Mouse (Mus musculus): ENCODE results near the gene Vmn2r34. TPM values are rescaled to one million over a fixed set of nuclear protein-coding genes. Genes with fewer than 3 reads are reported as not detected.
"Not testable (repeated sequence)": the region's sequence is repeated elsewhere in the genome, so short reads cannot be mapped to it uniquely, and the experiment has no call there.

Vmn2r34 gene
- not detected in 2 replicates for total RNA-seq (2012; rRNA removed)
- polyA plus RNA-seq (2012; ENCODE audit: insufficient read depth in 1 of 2, insufficient read length in 2 of 2, low read depth in 1 of 2, low replicate concordance in 2 of 2, missing spikeins in 1 of 2), result not detected

DNA sequence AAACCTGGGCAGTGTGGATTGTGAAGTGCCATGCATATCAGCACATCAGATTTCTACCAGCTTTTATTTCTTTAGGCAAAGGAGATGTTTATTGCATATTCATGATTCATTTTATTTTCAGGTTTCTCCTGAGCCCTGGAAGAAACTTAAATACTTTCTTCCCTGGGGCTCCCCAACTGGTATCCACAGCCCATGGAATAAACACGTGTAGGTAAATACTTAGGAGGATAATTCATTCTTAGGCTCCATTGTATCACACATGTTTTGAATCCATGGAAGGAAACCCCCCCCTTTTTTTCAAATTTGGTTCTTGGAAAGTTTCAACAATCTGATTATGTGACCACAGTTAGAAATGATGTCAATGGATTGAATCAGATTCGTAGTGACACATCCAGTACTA lies at the start of gene Vmn2r34:
Vmn2r34 (minus strand) TSS at position 101 of the 400 bp plus-strand sequence.
- H3K27me3 ChIP-seq (ENCODE audit: control insufficient read depth in 1 of 2, insufficient read depth in 2 of 2, low read length in 2 of 2); H3K79me2 ChIP-seq (ENCODE audit: control insufficient read depth, insufficient read depth, low read length, poor library complexity); H3K36me3 ChIP-seq (ENCODE audit: control insufficient read depth in 1 of 2, insufficient read depth in 2 of 2, low read length in 2 of 2); H3K4me1 ChIP-seq (ENCODE audit: control insufficient read depth in 1 of 2, insufficient read depth in 2 of 2, low read length in 2 of 2); H3K27ac ChIP-seq (ENCODE audit: control insufficient read depth, low read depth, low read length); DNase-seq (ENCODE audit: low read depth, low spot score); H3K9me3 ChIP-seq (replicated peaks; ENCODE audit: insufficient read depth, low read length); H3K9ac ChIP-seq (ENCODE audit: control insufficient read depth, low read depth, low read length, poor library complexity, severe bottlenecking); H3K4me3 ChIP-seq (ENCODE audit: control insufficient read depth in 1 of 2, insufficient read depth in 1 of 2, low read depth in 2 of 2, low read length in 2 of 2): not testable (repeated sequence)

DNA sequence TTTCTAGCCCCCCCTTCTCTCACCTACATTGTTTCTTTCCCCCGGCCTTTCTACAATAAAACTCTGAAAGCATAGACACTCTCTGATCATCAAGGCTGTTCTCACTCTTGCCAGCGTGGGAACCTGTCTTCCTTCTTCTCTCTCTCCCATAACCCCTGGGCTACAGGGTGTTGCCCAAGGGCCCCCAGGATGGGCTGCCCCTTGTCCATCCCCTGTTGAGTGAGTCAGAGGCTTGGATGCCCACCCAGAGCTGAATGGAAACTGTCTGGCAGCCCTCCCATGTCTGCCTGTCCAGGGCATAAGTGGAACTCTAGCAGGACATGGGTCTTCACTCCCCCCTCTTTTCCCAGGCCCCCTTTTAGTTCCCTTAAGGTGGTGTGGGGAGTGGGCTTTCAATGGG lies 15.3 kb downstream of the Vmn2r34 start:
- H3K4me3 ChIP-seq (ENCODE audit: control insufficient read depth in 1 of 2, insufficient read depth in 1 of 2, low read depth in 2 of 2, low read length in 2 of 2); H3K9ac ChIP-seq (ENCODE audit: control insufficient read depth, low read depth, low read length, poor library complexity, severe bottlenecking); H3K27me3 ChIP-seq (ENCODE audit: control insufficient read depth in 1 of 2, insufficient read depth in 2 of 2, low read length in 2 of 2); H3K27ac ChIP-seq (ENCODE audit: control insufficient read depth, low read depth, low read length); H3K9me3 ChIP-seq (replicated peaks; ENCODE audit: insufficient read depth, low read length); H3K79me2 ChIP-seq (ENCODE audit: control insufficient read depth, insufficient read depth, low read length, poor library complexity); H3K4me1 ChIP-seq (ENCODE audit: control insufficient read depth in 1 of 2, insufficient read depth in 2 of 2, low read length in 2 of 2); DNase-seq (ENCODE audit: low read depth, low spot score); H3K36me3 ChIP-seq (ENCODE audit: control insufficient read depth in 1 of 2, insufficient read depth in 2 of 2, low read length in 2 of 2): not testable (repeated sequence)

Other genes starting within 250 kb of the Vmn2r34 start
- not detected in 2 replicates for gene Vmn2r32, start 209.5 kb downstream of the Vmn2r34 start, total RNA-seq (2012; rRNA removed)
- gene Vmn2r32, start 209.5 kb downstream of the Vmn2r34 start, polyA plus RNA-seq (2012; ENCODE audit: insufficient read depth in 1 of 2, insufficient read length in 2 of 2, low read depth in 1 of 2, low replicate concordance in 2 of 2, missing spikeins in 1 of 2), result not detected
- gene Vmn2r33, start 122.7 kb downstream of the Vmn2r34 start, total RNA-seq (2012; rRNA removed), result not detected in 2 replicates
- gene Vmn2r33, start 122.7 kb downstream of the Vmn2r34 start, polyA plus RNA-seq (2012; ENCODE audit: insufficient read depth in 1 of 2, insufficient read length in 2 of 2, low read depth in 1 of 2, low replicate concordance in 2 of 2, missing spikeins in 1 of 2), result not detected
- not detected in 2 replicates for gene Vmn2r35, start 130.4 kb upstream of the Vmn2r34 start, total RNA-seq (2012; rRNA removed)
- not detected for gene Vmn2r35, start 130.4 kb upstream of the Vmn2r34 start, polyA plus RNA-seq (2012; ENCODE audit: insufficient read depth in 1 of 2, insufficient read length in 2 of 2, low read depth in 1 of 2, low replicate concordance in 2 of 2, missing spikeins in 1 of 2)
- gene Vmn2r36, start 213.0 kb upstream of the Vmn2r34 start, total RNA-seq (2012; rRNA removed), result not detected in 2 replicates
- gene Vmn2r36, start 213.0 kb upstream of the Vmn2r34 start, polyA plus RNA-seq (2012; ENCODE audit: insufficient read depth in 1 of 2, insufficient read length in 2 of 2, low read depth in 1 of 2, low replicate concordance in 2 of 2, missing spikeins in 1 of 2), result not detected

Data from MEL (cell line).